Mouse (Mus musculus): ENCODE measurements around the gene Ankrd55. TPM values are rescaled to one million over a fixed set of nuclear protein-coding genes. Genes with fewer than 3 reads are reported as not detected.

Ankrd55 gene
- polyA plus RNA-seq, 1 experiment from 2014 or later = 1.2 TPM

DNA sequence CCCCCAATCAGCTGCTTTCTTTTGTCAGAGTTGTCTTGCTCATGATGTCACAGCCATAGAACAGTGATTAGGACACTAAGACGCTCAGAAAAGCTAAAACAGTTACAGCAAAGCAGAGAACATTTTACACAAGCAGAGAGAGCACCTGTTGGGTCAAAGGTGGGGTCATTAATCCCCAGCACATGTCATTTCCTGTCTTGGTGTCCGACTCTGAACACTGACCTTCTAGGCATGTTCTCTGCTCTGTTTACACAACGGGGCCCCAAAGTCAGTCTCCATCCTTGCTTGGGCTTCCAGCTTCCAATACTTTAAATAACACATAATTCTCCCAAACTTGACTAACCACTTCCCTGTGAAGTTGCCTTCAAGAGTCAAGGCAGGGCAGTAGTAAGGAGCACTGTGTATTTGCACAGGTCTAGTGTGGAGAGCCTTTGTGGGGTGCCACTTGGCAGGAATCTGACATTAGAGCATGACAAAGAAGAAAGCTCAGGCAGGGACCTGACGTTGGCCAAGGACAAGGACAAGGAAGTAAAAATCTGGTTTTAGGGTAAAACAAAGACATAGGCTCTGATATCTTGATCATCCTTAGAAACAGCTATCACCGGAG is 123.1 kb downstream of the Ankrd55 start:
- Histone ChIP-seq H3K4me3 (no peak overlapping the region), H3K27me3 (ENCODE audit: low read depth, poor library complexity, severe bottlenecking) (no peaks in the 10 kb centered on the region), H3K36me3 (no peaks in the 10 kb centered on the region), H3K9me3 (replicated peaks) (no peaks in the 10 kb centered on the region), H3K27ac (replicated peaks) (no peak overlapping the region), H3K4me1 (peaks cover 6% of the 10 kb centered on the region)
- no peak for DNase-seq (ENCODE audit: low spot score)
- 81% methylated on average over 5 of the region's 5 CpGs for WGBS

- Histone ChIP-seq H3K27me3 (ENCODE audit: low read depth, poor library complexity, severe bottlenecking) (no peaks in the 10 kb centered on the region), H3K36me3 (no peaks in the 10 kb centered on the region), H3K4me3 (no peak overlapping the region), H3K27ac (replicated peaks) (no peak overlapping the region), H3K4me1 (peaks cover 16% of the 10 kb centered on the region), H3K9me3 (replicated peaks) (no peaks in the 10 kb centered on the region)
- DNase-seq (ENCODE audit: low spot score) = no peak
- WGBS = 86% methylated on average over 2 of the region's 3 CpGs
Measured at GRCm38 (mm10) chr13:112412251-112412650, 124.0 kb downstream of the Ankrd55 start.

DNA sequence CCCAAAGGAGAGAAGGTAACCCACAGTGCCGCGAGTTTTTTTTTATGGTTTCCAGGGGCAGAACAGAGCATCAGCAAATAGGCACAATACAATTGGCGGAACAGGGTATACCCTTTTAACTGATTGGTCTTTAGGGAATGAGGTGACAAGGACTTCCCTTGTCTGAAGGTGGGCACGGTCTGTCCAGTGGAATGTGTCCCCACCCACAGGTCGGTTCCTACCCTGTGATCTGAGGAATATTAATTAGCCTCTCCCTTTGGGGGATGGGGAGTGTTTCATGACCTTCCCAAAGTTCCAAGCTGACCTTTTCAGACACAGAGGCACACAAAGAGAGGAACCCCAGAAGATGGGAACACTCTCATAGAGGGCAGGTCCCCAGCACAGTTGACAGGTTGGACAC is 124.6 kb downstream of the Ankrd55 start:
- DNase-seq (ENCODE audit: low spot score) = no peak

DNA sequence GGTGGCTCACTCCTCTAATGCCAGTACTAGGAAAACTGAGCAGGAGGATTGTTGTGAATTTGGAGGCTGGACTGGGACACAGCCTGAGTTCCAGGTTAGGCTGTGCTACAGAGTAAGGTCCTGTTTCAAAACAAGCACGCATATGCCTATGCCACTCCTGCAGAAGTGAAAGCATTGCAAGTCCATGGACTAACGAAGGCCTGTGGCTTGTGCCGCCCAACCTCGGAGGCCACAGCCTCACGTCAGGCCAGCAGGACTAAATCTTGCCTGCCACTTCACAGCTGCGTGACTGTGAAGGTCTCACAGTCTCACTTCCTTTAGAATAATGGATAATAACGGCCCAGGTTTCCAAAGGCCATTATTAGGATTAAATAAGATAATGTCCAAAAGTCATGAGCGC is 125.4 kb downstream of the Ankrd55 start:
- H3K4me1 ChIP-seq = peaks cover 17% of the 10 kb centered on the region

More for the DNA sequence above, 124.6 kb downstream of the Ankrd55 start:
- 79% methylated on average over 5 of the region's 5 CpGs for WGBS
- no peak overlapping the region for H3K4me3 ChIP-seq
- H3K9me3 ChIP-seq (replicated peaks) = no peaks in the 10 kb centered on the region
- H3K36me3 ChIP-seq = no peaks in the 10 kb centered on the region
- H3K27ac ChIP-seq (replicated peaks) = no peak overlapping the region
- no peaks in the 10 kb centered on the region for H3K27me3 ChIP-seq (ENCODE audit: low read depth, poor library complexity, severe bottlenecking)
- peaks cover 17% of the 10 kb centered on the region for H3K4me1 ChIP-seq

DNA sequence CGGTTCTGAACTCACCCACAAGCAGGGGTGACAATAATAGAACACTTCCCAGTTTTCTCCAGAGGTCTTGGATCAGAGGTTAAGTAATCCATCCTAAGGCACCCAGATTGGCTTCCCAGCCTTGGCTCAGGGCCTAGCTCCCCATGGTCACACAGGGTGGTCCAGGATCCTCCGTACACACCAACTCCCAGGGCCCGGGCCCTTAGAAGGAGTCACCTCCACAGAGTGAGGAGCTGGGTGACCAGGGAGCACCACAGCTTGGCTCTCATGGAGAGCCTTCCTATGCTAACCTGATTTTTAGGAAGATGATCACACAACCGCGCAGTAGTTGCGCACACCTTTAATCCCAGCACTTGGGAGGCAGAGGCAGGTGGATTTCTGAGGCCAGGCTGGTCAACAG is 127.6 kb downstream of the Ankrd55 start:
- WGBS = 73% methylated on average over 6 of the region's 6 CpGs

More for the DNA sequence above, 125.4 kb downstream of the Ankrd55 start:
- Histone ChIP-seq H3K9me3 (replicated peaks) (no peaks in the 10 kb centered on the region), H3K27me3 (ENCODE audit: low read depth, poor library complexity, severe bottlenecking) (no peaks in the 10 kb centered on the region), H3K27ac (replicated peaks) (no peak overlapping the region), H3K36me3 (no peaks in the 10 kb centered on the region), H3K4me3 (no peak overlapping the region)
- no peak for DNase-seq (ENCODE audit: low spot score)
- WGBS = 93% methylated on average over 8 of the region's 8 CpGs

GRCm38 (mm10) chr13:112416410-112417162 is 128.3 kb downstream of the Ankrd55 start:
- Histone ChIP-seq H3K4me1 (peaks cover 17% of the 10 kb centered on the region), H3K27me3 (ENCODE audit: low read depth, poor library complexity, severe bottlenecking) (no peaks in the 10 kb centered on the region), H3K27ac (replicated peaks) (peak overlapping the region; percentile 71), H3K36me3 (no peaks in the 10 kb centered on the region), H3K9me3 (replicated peaks) (no peaks in the 10 kb centered on the region), H3K4me3 (no peak overlapping the region)
- WGBS = 25% methylated on average over 8 of the region's 8 CpGs
- DNase-seq (ENCODE audit: low spot score) = no peak

More for the DNA sequence above, 127.6 kb downstream of the Ankrd55 start:
- no peaks in the 10 kb centered on the region for H3K27me3 ChIP-seq (ENCODE audit: low read depth, poor library complexity, severe bottlenecking)
- DNase-seq (ENCODE audit: low spot score) = no peak
- no peaks in the 10 kb centered on the region for H3K36me3 ChIP-seq
- peaks cover 17% of the 10 kb centered on the region for H3K4me1 ChIP-seq
- peak overlapping the region; percentile 71 for H3K27ac ChIP-seq (replicated peaks)
- H3K4me3 ChIP-seq = no peak overlapping the region
- H3K9me3 ChIP-seq (replicated peaks) = no peaks in the 10 kb centered on the region

DNA sequence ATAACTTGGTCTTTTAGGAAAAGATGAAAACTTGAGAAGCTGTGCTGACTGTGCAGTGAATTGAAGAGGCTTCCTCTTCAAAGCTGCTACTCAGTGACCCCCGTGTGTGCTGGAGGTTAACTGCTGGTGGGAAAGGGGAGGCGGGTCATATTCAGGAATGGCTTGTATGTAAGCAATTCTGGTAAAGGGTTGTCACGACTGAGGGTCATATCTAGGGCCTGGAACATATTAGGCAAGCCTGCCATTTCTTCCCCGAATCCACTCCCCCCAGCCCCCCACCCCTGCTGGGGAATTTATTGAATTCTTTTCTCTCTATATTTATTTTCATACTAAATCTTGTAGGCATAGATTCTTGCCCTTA is 128.9 kb downstream of the Ankrd55 start:
- H3K36me3 ChIP-seq = no peaks in the 10 kb centered on the region
- H3K4me3 ChIP-seq = no peak overlapping the region
- peak; percentile 37 for DNase-seq (ENCODE audit: low spot score)
- peaks cover 17% of the 10 kb centered on the region for H3K4me1 ChIP-seq
- no peaks in the 10 kb centered on the region for H3K27me3 ChIP-seq (ENCODE audit: low read depth, poor library complexity, severe bottlenecking)
- peak overlapping the region; percentile 71 for H3K27ac ChIP-seq (replicated peaks)
- WGBS = 44% methylated on average over 4 of the region's 4 CpGs
- H3K9me3 ChIP-seq (replicated peaks) = no peaks in the 10 kb centered on the region

GRCm38 (mm10) chr13:112417861-112418423 is 129.7 kb downstream of the Ankrd55 start:
- no peaks in the 10 kb centered on the region for H3K9me3 ChIP-seq (replicated peaks)
- no peak overlapping the region for H3K27ac ChIP-seq (replicated peaks)
- H3K4me3 ChIP-seq = no peak overlapping the region
- H3K27me3 ChIP-seq (ENCODE audit: low read depth, poor library complexity, severe bottlenecking) = no peaks in the 10 kb centered on the region
- no peaks in the 10 kb centered on the region for H3K36me3 ChIP-seq
- 82% methylated on average over 2 of the region's 2 CpGs for WGBS
- no peak for DNase-seq (ENCODE audit: low spot score)
- peaks cover 17% of the 10 kb centered on the region for H3K4me1 ChIP-seq

- Histone ChIP-seq H3K36me3 (no peaks in the 10 kb centered on the region), H3K27me3 (ENCODE audit: low read depth, poor library complexity, severe bottlenecking) (no peaks in the 10 kb centered on the region), H3K4me3 (no peak overlapping the region), H3K27ac (replicated peaks) (no peak overlapping the region; the same call in 1 of the 2 replicates), H3K9me3 (replicated peaks) (no peaks in the 10 kb centered on the region), H3K4me1 (peaks cover 17% of the 10 kb centered on the region)
- DNase-seq (ENCODE audit: low spot score) = no peak
- WGBS = 90% methylated on average over 4 of the region's 4 CpGs
Measured at GRCm38 (mm10) chr13:112418595-112418994, 130.3 kb downstream of the Ankrd55 start.

DNA sequence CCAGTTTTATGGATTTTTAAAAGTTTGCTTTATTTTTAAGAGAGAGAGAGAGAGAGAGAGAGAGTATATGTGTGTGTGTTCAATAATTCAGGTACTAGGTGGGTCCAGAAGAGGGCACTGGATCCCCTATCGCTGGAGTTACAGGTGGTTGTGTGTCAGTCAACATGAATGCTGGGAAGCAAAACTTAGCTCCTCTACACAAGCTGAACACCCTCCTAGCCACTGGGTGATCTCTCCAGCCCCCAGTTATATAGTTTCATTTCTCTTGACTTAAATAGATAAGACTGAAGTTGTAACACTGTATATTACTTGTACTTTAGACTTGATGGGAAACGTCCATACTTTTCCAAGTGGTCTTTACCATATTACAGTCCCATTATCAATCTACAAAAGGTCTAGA is 136.0 kb downstream of the Ankrd55 start:
- WGBS = 87% methylated on average over 2 of the region's 2 CpGs
- no peak overlapping the region for H3K4me3 ChIP-seq
- no peaks in the 10 kb centered on the region for H3K36me3 ChIP-seq
- no peak for DNase-seq (ENCODE audit: low spot score)
- no peaks in the 10 kb centered on the region for H3K9me3 ChIP-seq (replicated peaks)
- no peaks in the 10 kb centered on the region for H3K27me3 ChIP-seq (ENCODE audit: low read depth, poor library complexity, severe bottlenecking)
- H3K4me1 ChIP-seq = peaks cover 11% of the 10 kb centered on the region
- H3K27ac ChIP-seq (replicated peaks) = no peak overlapping the region

DNA sequence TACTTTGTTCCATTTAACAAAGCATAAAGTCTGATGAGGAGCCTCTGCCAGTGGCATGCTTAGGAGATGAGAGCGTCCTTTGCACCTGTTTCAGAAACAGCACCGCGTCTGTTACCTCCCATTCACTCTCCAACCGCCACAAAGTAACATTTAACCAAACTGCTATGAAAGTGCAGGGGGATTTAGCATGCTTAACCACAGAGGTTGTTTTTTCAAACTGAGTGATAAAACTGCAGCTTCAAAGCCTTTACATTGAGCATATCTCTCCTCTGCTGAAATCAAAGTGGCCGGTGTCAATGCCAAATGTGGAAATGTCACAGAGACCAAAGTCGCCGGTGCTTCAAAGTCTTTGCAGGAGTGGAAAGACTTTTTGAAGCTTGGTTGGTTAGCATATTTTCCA is 136.4 kb downstream of the Ankrd55 start:
- Histone ChIP-seq H3K4me1 (peaks cover 11% of the 10 kb centered on the region), H3K27me3 (ENCODE audit: low read depth, poor library complexity, severe bottlenecking) (no peaks in the 10 kb centered on the region), H3K4me3 (no peak overlapping the region), H3K36me3 (no peaks in the 10 kb centered on the region), H3K27ac (replicated peaks) (no peak overlapping the region), H3K9me3 (replicated peaks) (no peaks in the 10 kb centered on the region)
- no peak for DNase-seq (ENCODE audit: low spot score)
- 92% methylated on average over 7 of the region's 7 CpGs for WGBS

DNA sequence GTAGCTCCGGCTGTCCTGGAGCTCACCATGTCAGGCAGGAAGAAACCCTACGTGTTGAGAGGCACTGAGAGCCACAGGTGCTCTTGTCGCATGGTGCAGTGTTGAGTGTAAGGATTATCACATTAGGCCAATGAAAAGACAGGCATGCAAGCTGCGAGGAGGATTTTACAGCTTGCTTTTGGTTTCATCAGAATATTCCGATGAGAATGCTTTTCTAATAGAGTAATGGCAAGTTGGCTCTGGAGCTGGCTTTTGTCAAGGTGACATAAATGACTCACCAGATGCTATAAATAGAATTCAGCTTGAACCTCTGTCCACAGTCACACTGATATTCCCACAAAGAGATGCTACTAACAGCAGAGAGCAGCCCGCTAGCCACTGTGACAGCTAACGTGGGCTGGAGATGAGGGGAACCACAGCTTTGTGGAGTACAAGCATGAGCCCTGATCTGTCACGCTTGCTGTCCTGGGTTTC is 137.0 kb downstream of the Ankrd55 start:
- Histone ChIP-seq H3K27me3 (ENCODE audit: low read depth, poor library complexity, severe bottlenecking) (no peaks in the 10 kb centered on the region), H3K9me3 (replicated peaks) (no peaks in the 10 kb centered on the region), H3K4me3 (no peak overlapping the region), H3K36me3 (no peaks in the 10 kb centered on the region), H3K27ac (replicated peaks) (no peak overlapping the region), H3K4me1 (peaks cover 11% of the 10 kb centered on the region)
- 76% methylated on average over 8 of the region's 8 CpGs for WGBS
- DNase-seq (ENCODE audit: low spot score) = no peak

Measured in midbrain, embryonic 10.5 days (tissue).